Mouse (Mus musculus): ENCODE data around the gene Ipcef1. TPM values are rescaled to one million over a fixed set of nuclear protein-coding genes. Genes with fewer than 3 reads are reported as not detected.
A peak's percentile ranks its signal among the peaks of the same experiment; 100 is the strongest.

Ipcef1 gene
- 0.16 TPM in 1 of 2 replicates, not detected in the other for polyA plus RNA-seq (2014; fragmentation: Nextera tagmentation; extraction: Ambion mirVana)

DNA sequence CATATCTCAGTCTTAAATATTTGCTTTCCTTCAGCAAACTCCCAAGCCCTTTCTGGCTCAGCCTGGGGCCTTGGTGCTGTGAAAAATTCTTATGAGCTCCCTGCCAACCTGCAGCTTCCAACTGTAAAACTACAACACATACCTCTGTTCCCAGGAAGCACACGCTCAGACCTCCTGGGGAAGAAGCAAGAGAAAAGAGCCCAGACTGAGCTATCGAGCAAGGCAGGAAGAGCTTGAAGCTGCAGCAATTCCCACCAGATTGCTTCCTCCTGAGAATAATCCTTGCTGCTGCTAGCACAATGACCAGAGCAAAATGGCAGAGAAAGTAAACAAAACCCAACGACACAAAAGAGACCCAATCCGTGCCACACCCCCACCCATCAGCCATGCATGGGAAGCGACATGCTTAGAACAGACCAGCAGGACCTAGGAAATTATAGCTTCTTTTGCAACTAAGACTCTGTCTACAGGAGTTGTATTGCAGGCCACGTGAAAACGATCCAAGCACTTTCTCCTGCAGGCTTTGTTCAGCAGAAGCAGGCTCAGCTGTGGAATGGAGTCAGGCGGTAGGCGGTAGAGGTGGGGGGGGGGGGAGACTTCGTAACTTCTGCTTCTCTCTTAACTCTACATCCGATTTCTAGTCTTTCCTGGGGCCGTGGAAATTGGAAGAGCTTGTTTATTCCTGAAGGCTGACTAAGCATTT is at the start of gene Ipcef1:
Ipcef1 (minus strand) TSS at position 164 of the 703 bp plus-strand sequence.
- WGBS = 30% methylated on average over 12 of the region's 12 CpGs
- DNase-seq (ENCODE audit: low spot score) (peak; percentile 46), ATAC-seq (replicated peaks; ENCODE audit: low FRiP score, low TSS enrichment, low read depth) (peak; percentile 25; the same call in 1 of the 2 replicates)
- no peak within 1 kb of the TSS for H3K4me3 ChIP-seq (ENCODE audit: low read depth, low read length)
- H3K9me3 ChIP-seq (ENCODE audit: control insufficient read depth, low read length) = no peaks in the 10 kb centered on the region
- no peaks in the 10 kb centered on the region for H3K36me3 ChIP-seq (ENCODE audit: control insufficient read depth, insufficient read depth, low read length)
- H3K27me3 ChIP-seq (replicated peaks; ENCODE audit: control insufficient read depth, insufficient read depth, low read length) = no peaks in the 10 kb centered on the region
- no peak within 1 kb of the TSS for H3K4me2 ChIP-seq (ENCODE audit: low read length)
- H3K9ac ChIP-seq (ENCODE audit: low read length) = no peak within 1 kb of the TSS
- H3K27ac ChIP-seq (ENCODE audit: low read depth) = peak within 1 kb of the TSS; percentile 40; the same call in 1 of the 2 replicates
- H3K4me1 ChIP-seq (replicated peaks; ENCODE audit: control insufficient read depth, insufficient read depth, low read length) = peaks cover 15% of the 10 kb centered on the region

DNA sequence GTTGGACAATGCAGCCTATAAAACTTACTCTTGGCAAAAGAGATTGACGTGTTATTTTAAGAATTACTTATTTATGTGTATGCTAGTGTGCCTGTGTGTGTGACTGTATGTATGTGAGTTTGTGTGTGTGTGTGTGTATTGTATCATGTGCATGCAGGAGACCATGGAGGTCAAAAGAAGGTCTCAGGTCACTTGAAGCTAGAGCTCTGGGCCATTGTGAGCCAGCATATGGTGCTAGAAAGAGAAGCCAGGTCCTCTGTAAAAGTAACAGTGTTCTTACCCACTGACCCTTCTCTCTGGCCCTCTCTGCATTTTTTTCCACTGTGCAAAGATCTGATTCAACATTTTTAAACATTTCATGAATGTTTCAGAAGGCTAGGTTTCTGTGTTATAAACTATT is 25.7 kb upstream of the Ipcef1 start:
- Histone ChIP-seq H3K27me3 (replicated peaks; ENCODE audit: control insufficient read depth, insufficient read depth, low read length) (no peaks in the 10 kb centered on the region), H3K27ac (ENCODE audit: low read depth) (peak overlapping the region; percentile 12; the same call in 1 of the 2 replicates), H3K4me2 (ENCODE audit: low read length) (no peak overlapping the region), H3K4me1 (replicated peaks; ENCODE audit: control insufficient read depth, insufficient read depth, low read length) (peaks cover 3% of the 10 kb centered on the region; the same call in 1 of the 2 replicates), H3K9me3 (ENCODE audit: control insufficient read depth, low read length) (no peaks in the 10 kb centered on the region), H3K9ac (ENCODE audit: low read length) (no peak overlapping the region), H3K4me3 (ENCODE audit: low read depth, low read length) (no peak overlapping the region), H3K36me3 (ENCODE audit: control insufficient read depth, insufficient read depth, low read length) (no peaks in the 10 kb centered on the region)
- DNase-seq (ENCODE audit: low spot score) (no peak), ATAC-seq (replicated peaks; ENCODE audit: low FRiP score, low TSS enrichment, low read depth) (no peak)
- WGBS = 74% methylated on average over 1 of the region's 1 CpGs

GRCm38 (mm10) chr10:7077389-7077808 is 25.1 kb upstream of the Ipcef1 start:
- H3K9ac ChIP-seq (ENCODE audit: low read length) = no peak overlapping the region
- 0 out of 2 replicates have a peak overlapping the region, but pooled peaks have one; percentile 34 for H3K27ac ChIP-seq (ENCODE audit: low read depth)
- no peak overlapping the region for H3K4me2 ChIP-seq (ENCODE audit: low read length)

GRCm38 (mm10) chr10:7076662-7077211 is 24.5 kb upstream of the Ipcef1 start:
- H3K27ac ChIP-seq (ENCODE audit: low read depth) = peak overlapping the region; percentile 75
- 0 out of 2 replicates have a peak overlapping the region, but pooled peaks have one; percentile 0 for H3K4me3 ChIP-seq (ENCODE audit: low read depth, low read length)
- H3K27me3 ChIP-seq (replicated peaks; ENCODE audit: control insufficient read depth, insufficient read depth, low read length) = no peaks in the 10 kb centered on the region
- H3K36me3 ChIP-seq (ENCODE audit: control insufficient read depth, insufficient read depth, low read length) = no peaks in the 10 kb centered on the region
- peak overlapping the region; percentile 20; the same call in 1 of the 2 replicates for H3K9ac ChIP-seq (ENCODE audit: low read length)
- H3K4me1 ChIP-seq (replicated peaks; ENCODE audit: control insufficient read depth, insufficient read depth, low read length) = peaks cover 3% of the 10 kb centered on the region; the same call in 1 of the 2 replicates
- 20% methylated on average over 7 of the region's 8 CpGs for WGBS
- DNase-seq (ENCODE audit: low spot score) = peak; percentile 54
- ATAC-seq (replicated peaks; ENCODE audit: low FRiP score, low TSS enrichment, low read depth) = peak; percentile 75
- H3K9me3 ChIP-seq (ENCODE audit: control insufficient read depth, low read length) = no peaks in the 10 kb centered on the region
- peak overlapping the region; percentile 40 for H3K4me2 ChIP-seq (ENCODE audit: low read length)

More at GRCm38 (mm10) chr10:7077389-7077808, 25.1 kb upstream of the Ipcef1 start:
- H3K4me1 ChIP-seq (replicated peaks; ENCODE audit: control insufficient read depth, insufficient read depth, low read length) = peaks cover 3% of the 10 kb centered on the region; the same call in 1 of the 2 replicates
- H3K9me3 ChIP-seq (ENCODE audit: control insufficient read depth, low read length) = no peaks in the 10 kb centered on the region
- 34% methylated on average over 7 of the region's 7 CpGs for WGBS
- no peaks in the 10 kb centered on the region for H3K27me3 ChIP-seq (replicated peaks; ENCODE audit: control insufficient read depth, insufficient read depth, low read length)
- H3K4me3 ChIP-seq (ENCODE audit: low read depth, low read length) = no peak overlapping the region
- ATAC-seq (replicated peaks; ENCODE audit: low FRiP score, low TSS enrichment, low read depth) (no peak), DNase-seq (ENCODE audit: low spot score) (no peak)
- H3K36me3 ChIP-seq (ENCODE audit: control insufficient read depth, insufficient read depth, low read length) = no peaks in the 10 kb centered on the region

- peaks cover 3% of the 10 kb centered on the region; the same call in 1 of the 2 replicates for H3K4me1 ChIP-seq (replicated peaks; ENCODE audit: control insufficient read depth, insufficient read depth, low read length)
- H3K4me2 ChIP-seq (ENCODE audit: low read length) = peak overlapping the region; percentile 40
- DNase-seq (ENCODE audit: low spot score) = peak; percentile 77
- no peak overlapping the region for H3K9ac ChIP-seq (ENCODE audit: low read length)
- 0 out of 2 replicates have a peak overlapping the region, but pooled peaks have one; percentile 0 for H3K4me3 ChIP-seq (ENCODE audit: low read depth, low read length)
- no peaks in the 10 kb centered on the region for H3K27me3 ChIP-seq (replicated peaks; ENCODE audit: control insufficient read depth, insufficient read depth, low read length)
- peak; percentile 75 for ATAC-seq (replicated peaks; ENCODE audit: low FRiP score, low TSS enrichment, low read depth)
- H3K27ac ChIP-seq (ENCODE audit: low read depth) = peak overlapping the region; percentile 75; the same call in 1 of the 2 replicates
- no peaks in the 10 kb centered on the region for H3K36me3 ChIP-seq (ENCODE audit: control insufficient read depth, insufficient read depth, low read length)
- 9% methylated on average over 8 of the region's 8 CpGs for WGBS
- H3K9me3 ChIP-seq (ENCODE audit: control insufficient read depth, low read length) = no peaks in the 10 kb centered on the region
These were observed 23.9 kb upstream of the Ipcef1 start for GRCm38 (mm10) chr10:7076201-7076600.

- no peaks in the 10 kb centered on the region for H3K36me3 ChIP-seq (ENCODE audit: control insufficient read depth, insufficient read depth, low read length)
- DNase-seq (ENCODE audit: low spot score) = no peak
- H3K4me2 ChIP-seq (ENCODE audit: low read length) = no peak overlapping the region
- peaks cover 3% of the 10 kb centered on the region; the same call in 1 of the 2 replicates for H3K4me1 ChIP-seq (replicated peaks; ENCODE audit: control insufficient read depth, insufficient read depth, low read length)
- H3K4me3 ChIP-seq (ENCODE audit: low read depth, low read length) = no peak overlapping the region
- no peaks in the 10 kb centered on the region for H3K9me3 ChIP-seq (ENCODE audit: control insufficient read depth, low read length)
- no peaks in the 10 kb centered on the region for H3K27me3 ChIP-seq (replicated peaks; ENCODE audit: control insufficient read depth, insufficient read depth, low read length)
- no peak overlapping the region for H3K9ac ChIP-seq (ENCODE audit: low read length)
- no peak overlapping the region for H3K27ac ChIP-seq (ENCODE audit: low read depth)
- whole genome bisulfite sequencing = 78% methylated on average over 2 of the region's 2 CpGs
- no peak for ATAC-seq (replicated peaks; ENCODE audit: low FRiP score, low TSS enrichment, low read depth)
These were observed 23.4 kb upstream of the Ipcef1 start for GRCm38 (mm10) chr10:7075661-7076060.

- DNase-seq (ENCODE audit: low spot score) (no peak), ATAC-seq (replicated peaks; ENCODE audit: low FRiP score, low TSS enrichment, low read depth) (no peak)
- Histone ChIP-seq H3K27me3 (replicated peaks; ENCODE audit: control insufficient read depth, insufficient read depth, low read length) (no peaks in the 10 kb centered on the region), H3K4me2 (ENCODE audit: low read length) (no peak overlapping the region), H3K9ac (ENCODE audit: low read length) (no peak overlapping the region), H3K36me3 (ENCODE audit: control insufficient read depth, insufficient read depth, low read length) (no peaks in the 10 kb centered on the region), H3K4me1 (replicated peaks; ENCODE audit: control insufficient read depth, insufficient read depth, low read length) (peaks cover 3% of the 10 kb centered on the region; the same call in 1 of the 2 replicates), H3K9me3 (ENCODE audit: control insufficient read depth, low read length) (no peaks in the 10 kb centered on the region), H3K4me3 (ENCODE audit: low read depth, low read length) (no peak overlapping the region), H3K27ac (ENCODE audit: low read depth) (no peak overlapping the region)
- WGBS = 81% methylated on average over 2 of the region's 2 CpGs
These were observed 22.0 kb upstream of the Ipcef1 start for GRCm38 (mm10) chr10:7074231-7074630.

DNA sequence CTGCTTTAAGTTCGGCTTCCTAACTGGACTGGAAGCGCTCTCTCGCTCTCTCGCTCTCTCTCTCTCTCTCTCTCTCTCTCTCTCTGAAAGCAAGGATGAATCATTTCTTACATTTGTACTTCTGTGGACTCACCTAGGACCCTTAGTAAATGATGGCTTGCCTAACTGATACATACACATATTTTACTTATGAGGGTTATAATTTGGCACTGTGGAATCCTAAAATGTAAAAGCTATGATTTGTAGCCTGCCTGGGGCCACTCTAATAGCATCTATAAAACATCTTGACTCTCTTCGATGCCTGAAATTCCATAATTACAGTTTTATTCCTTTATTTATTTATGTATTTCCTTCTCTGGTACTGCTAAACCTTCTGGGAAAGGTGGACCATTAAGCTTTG is 18.6 kb upstream of the Ipcef1 start:
- no peaks in the 10 kb centered on the region for H3K36me3 ChIP-seq (ENCODE audit: control insufficient read depth, insufficient read depth, low read length)
- no peak overlapping the region for H3K4me3 ChIP-seq (ENCODE audit: low read depth, low read length)
- no peaks in the 10 kb centered on the region for H3K27me3 ChIP-seq (replicated peaks; ENCODE audit: control insufficient read depth, insufficient read depth, low read length)
- H3K4me2 ChIP-seq (ENCODE audit: low read length) = no peak overlapping the region
- no peaks in the 10 kb centered on the region for H3K4me1 ChIP-seq (replicated peaks; ENCODE audit: control insufficient read depth, insufficient read depth, low read length)
- no peak overlapping the region for H3K27ac ChIP-seq (ENCODE audit: low read depth)
- 67% methylated on average over 5 of the region's 5 CpGs for WGBS
- H3K9ac ChIP-seq (ENCODE audit: low read length) = no peak overlapping the region
- DNase-seq (ENCODE audit: low spot score) (no peak), ATAC-seq (replicated peaks; ENCODE audit: low FRiP score, low TSS enrichment, low read depth) (no peak)
- H3K9me3 ChIP-seq (ENCODE audit: control insufficient read depth, low read length) = no peaks in the 10 kb centered on the region
